Mouse (Mus musculus) ES-E14 (cell line): ENCODE data around the gene Rps6kc1. TPM values are rescaled to one million over a fixed set of nuclear protein-coding genes. Genes with fewer than 3 reads are reported as not detected.

Experiments used
- DNase-seq: peaks from one replicate; pipeline ENCODE4 v3.0.0-alpha.2; 2013; ENCODE audit warnings: low read depth, low spot score
- H3K27ac ChIP-seq: 2 replicates; pipeline ENCODE4 v1.5.1; 2012; ENCODE audit warnings: low read depth, mild to moderate bottlenecking, low read length, moderate library complexity, mixed read lengths; ENCODE audit not compliant: poor library complexity, insufficient read depth, severe bottlenecking
- H3K36me3 ChIP-seq: 2 replicates; pipeline ENCODE4 v1.6.1; 2012; ENCODE audit warnings: mild to moderate bottlenecking, low read length, moderate library complexity, mixed read lengths; ENCODE audit not compliant: control insufficient read depth, poor library complexity, insufficient read depth, severe bottlenecking
- H3K4me1 ChIP-seq, 2 experiments: fragments of 150-350 bp in 1 of 2; sonication (generic) in 1 of 2; 2 replicates each; pipeline ENCODE4 v1.6.1; 2012; ENCODE audit warnings: low read length in 2 of 2, mild to moderate bottlenecking in 1 of 2, mixed read lengths in 1 of 2; ENCODE audit not compliant: control insufficient read depth in 2 of 2, insufficient read depth in 2 of 2, poor library complexity in 1 of 2
- H3K4me3 ChIP-seq, 2 experiments: fragments of 150-350 bp in 1 of 2; sonication (generic) in 1 of 2; 2 replicates each; pipeline ENCODE4 v1.5.1; 2012; ENCODE audit warnings: low read length in 2 of 2, low read depth in 1 of 2, mild to moderate bottlenecking in 1 of 2, mixed read lengths in 1 of 2; ENCODE audit not compliant: insufficient read depth in 1 of 2, poor library complexity in 1 of 2, severe bottlenecking in 1 of 2
- H3K9ac ChIP-seq: 2 replicates; pipeline ENCODE4 v1.6.1; 2012; ENCODE audit warnings: low read depth, mild to moderate bottlenecking, low read length, mixed read lengths; ENCODE audit not compliant: poor library complexity, insufficient read depth, severe bottlenecking
- H3K9me3 ChIP-seq: fragments of 150-350 bp; sonication (generic); 2 replicates; pipeline ENCODE4 v1.6.1; 2012; ENCODE audit warnings: low read depth, mild to moderate bottlenecking, low read length; ENCODE audit not compliant: control insufficient read depth, insufficient read depth
- CHD2 ChIP-seq: IDR thresholded peaks from 2 replicates; pipeline ENCODE4 v1.6.1; 2014; ENCODE audit warnings: mild to moderate bottlenecking, low read depth, low read length, inconsistent platforms
- HCFC1 ChIP-seq: IDR thresholded peaks from 2 replicates; pipeline ENCODE4 v1.6.1; 2012; ENCODE audit warnings: low read length, inconsistent platforms, borderline replicate concordance; ENCODE audit not compliant: insufficient read depth
- MAFK ChIP-seq: IDR thresholded peaks from 2 replicates; pipeline ENCODE4 v1.6.1; 2014; ENCODE audit warnings: mild to moderate bottlenecking, low read depth, low read length, inconsistent platforms; ENCODE audit not compliant: insufficient read depth
- ZC3H11A ChIP-seq: IDR thresholded peaks from 2 replicates; pipeline ENCODE4 v1.6.1; 2012; ENCODE audit warnings: low read depth, mild to moderate bottlenecking, inconsistent platforms, low read length, borderline replicate concordance
- ZNF384 ChIP-seq: IDR thresholded peaks from 2 replicates; pipeline ENCODE4 v1.6.1; 2012; ENCODE audit warnings: low read depth, low read length, inconsistent platforms
- in situ Hi-C, 2 experiments: fragments of 600-800 bp; cut with MboI; formaldehyde crosslinking; loops; one replicate each; pipeline ENCODE4 v1.15.1; 2025; ENCODE audit warnings: low sequenced_read_pairs in 2 of 2, inconsistent platforms in 1 of 2; ENCODE audit not compliant: unreplicated experiment in 2 of 2
- total RNA-seq: library from RNA; depleted of rRNA; stranded (reverse); fragments of 300-350 nt; gene quantifications from 2 replicates; pipeline ENCODE4 v1.2.3, GENCODE M21; 2012

Gene Rps6kc1
- total RNA-seq, 1 experiment, result 19.3 TPM

GRCm38 (mm10) chr1:190772088-190772885 lies 139.3 kb downstream of the Rps6kc1 start:
- Histone ChIP-seq H3K27ac (no peak overlapping the region), H3K36me3 (no peaks in the 10 kb centered on the region), H3K4me3 (no peak overlapping the region), H3K9me3 (no peaks in the 10 kb centered on the region), H3K4me1 (no peaks in the 10 kb centered on the region), H3K9ac (no peak overlapping the region)
- no peak for TF ChIP-seq ZNF384
- no peak for TF ChIP-seq ZC3H11A
- TF ChIP-seq MAFK, result no peak
- TF ChIP-seq CHD2, result no peak
- TF ChIP-seq HCFC1, result no peak
- no peak for DNase-seq
- in situ Hi-C loops, result no loop called here

GRCm38 (mm10) chr1:190769748-190770147 lies 141.8 kb downstream of the Rps6kc1 start:
- no peaks in the 10 kb centered on the region for H3K36me3 ChIP-seq
- no peak for DNase-seq
- no peak for TF ChIP-seq ZNF384
- TF ChIP-seq MAFK, result no peak
- no peak for TF ChIP-seq ZC3H11A
- no peak for TF ChIP-seq HCFC1
- TF ChIP-seq CHD2, result no peak
- no peaks in the 10 kb centered on the region for H3K9me3 ChIP-seq
- no peak overlapping the region for H3K4me3 ChIP-seq
- no peak overlapping the region for H3K27ac ChIP-seq
- no peak overlapping the region for H3K9ac ChIP-seq
- in situ Hi-C loops, result no loop called here
- H3K4me1 ChIP-seq, result no peaks in the 10 kb centered on the region

- TF ChIP-seq HCFC1, result no peak
- no peak for TF ChIP-seq MAFK
- TF ChIP-seq CHD2, result no peak
- no peak for TF ChIP-seq ZC3H11A
- no peak for TF ChIP-seq ZNF384
- DNase-seq, result no peak
- in situ Hi-C loops, result no loop called here
Measured at GRCm38 (mm10) chr1:190768307-190768706, 143.3 kb downstream of the Rps6kc1 start.

GRCm38 (mm10) chr1:190767621-190768020 lies 143.9 kb downstream of the Rps6kc1 start:
- in situ Hi-C loops, result no loop called here
- Histone ChIP-seq H3K4me1 (no peaks in the 10 kb centered on the region), H3K36me3 (no peaks in the 10 kb centered on the region), H3K9me3 (no peaks in the 10 kb centered on the region), H3K4me3 (no peak overlapping the region), H3K27ac (no peak overlapping the region), H3K9ac (no peak overlapping the region)
- no peak for DNase-seq
- TF ChIP-seq ZNF384, result no peak
- no peak for TF ChIP-seq MAFK
- no peak for TF ChIP-seq CHD2
- TF ChIP-seq ZC3H11A, result no peak
- no peak for TF ChIP-seq HCFC1

More at GRCm38 (mm10) chr1:190768307-190768706, 143.3 kb downstream of the Rps6kc1 start:
- Histone ChIP-seq H3K27ac (no peak overlapping the region), H3K9me3 (no peaks in the 10 kb centered on the region), H3K4me3 (no peak overlapping the region), H3K36me3 (no peaks in the 10 kb centered on the region), H3K4me1 (no peaks in the 10 kb centered on the region), H3K9ac (no peak overlapping the region)
